Mouse (Mus musculus): ENCODE measurements around the gene Megf8.

Megf8 gene

DNA sequence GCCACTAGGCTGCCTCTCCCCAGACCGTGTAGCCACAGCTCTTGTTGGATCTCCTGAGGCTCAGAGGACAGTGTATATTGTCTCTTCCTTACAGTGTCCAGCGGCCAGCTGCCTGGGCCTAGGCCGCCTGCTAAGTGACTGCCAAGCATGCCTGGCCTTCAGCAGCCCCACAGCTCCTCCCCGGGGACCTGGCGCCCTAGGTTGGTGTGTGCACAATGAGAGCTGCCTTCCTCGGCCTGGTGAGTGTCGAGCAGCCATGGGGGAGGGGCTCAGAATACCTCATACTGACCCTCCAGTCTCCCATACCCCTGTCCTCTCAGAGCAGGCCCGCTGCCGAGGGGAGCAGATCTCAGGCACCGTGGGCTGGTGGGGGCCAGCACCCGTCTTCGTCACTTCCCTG, 17.5 kb downstream of the Megf8 start:
- no peak for DNase-seq (ENCODE audit: low spot score)

DNA sequence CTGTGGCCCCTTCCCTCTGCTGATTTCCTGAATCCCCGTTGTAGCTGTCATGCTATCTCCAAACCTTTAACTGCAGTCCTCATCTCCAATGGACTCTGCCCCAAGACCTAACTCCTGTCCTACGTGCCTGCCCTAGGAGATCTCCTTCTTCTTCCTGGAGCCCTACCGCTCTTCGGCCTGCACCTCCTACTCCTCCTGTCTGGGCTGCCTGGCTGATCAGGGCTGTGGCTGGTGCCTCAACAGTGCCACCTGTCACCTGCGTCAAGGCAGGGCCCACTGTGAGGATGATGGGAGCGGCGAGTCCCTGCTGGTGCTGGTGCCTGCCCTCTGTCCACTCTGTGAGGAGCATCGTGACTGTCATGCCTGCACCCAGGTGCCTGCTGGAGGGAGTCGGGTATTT, 22.4 kb downstream of the Megf8 start:
- peak; percentile 40 for DNase-seq (ENCODE audit: low spot score)

DNA sequence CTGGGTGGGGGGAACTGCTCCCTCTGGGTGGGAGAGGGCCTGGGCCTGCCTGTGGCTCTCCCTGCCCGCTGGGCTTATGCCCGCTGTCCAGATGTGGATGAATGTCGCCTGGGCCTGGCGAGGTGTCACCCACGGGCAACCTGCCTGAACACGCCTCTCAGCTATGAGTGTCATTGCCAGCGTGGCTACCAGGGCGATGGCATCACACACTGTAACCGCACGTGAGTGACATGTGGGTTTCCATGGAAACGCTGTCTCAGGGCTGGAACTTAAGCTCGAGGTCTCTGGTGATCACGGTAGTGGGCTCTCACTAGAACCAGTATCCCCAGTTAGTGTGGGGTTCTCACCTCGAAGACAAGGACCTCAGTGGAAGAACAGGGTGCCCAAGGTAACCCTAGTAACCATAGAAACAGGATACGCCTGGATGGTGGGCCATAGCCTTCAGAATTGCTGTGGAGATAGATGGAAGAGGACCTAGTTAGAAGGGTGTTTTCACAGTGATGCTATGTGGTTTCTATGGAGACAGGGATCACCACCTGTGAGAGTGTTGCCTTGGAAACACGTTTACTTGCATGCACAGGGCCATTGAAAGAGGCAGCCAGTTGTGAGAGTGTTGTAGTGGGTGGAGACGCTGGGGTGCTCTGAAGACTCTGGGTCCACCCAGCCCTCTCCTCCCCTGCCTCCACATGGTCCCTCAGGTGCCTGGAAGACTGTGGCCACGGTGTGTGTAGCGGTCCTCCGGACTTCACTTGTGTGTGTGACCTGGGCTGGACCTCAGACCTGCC, 24.2 kb downstream of the Megf8 start:
- no peak for DNase-seq (ENCODE audit: low spot score)

DNA sequence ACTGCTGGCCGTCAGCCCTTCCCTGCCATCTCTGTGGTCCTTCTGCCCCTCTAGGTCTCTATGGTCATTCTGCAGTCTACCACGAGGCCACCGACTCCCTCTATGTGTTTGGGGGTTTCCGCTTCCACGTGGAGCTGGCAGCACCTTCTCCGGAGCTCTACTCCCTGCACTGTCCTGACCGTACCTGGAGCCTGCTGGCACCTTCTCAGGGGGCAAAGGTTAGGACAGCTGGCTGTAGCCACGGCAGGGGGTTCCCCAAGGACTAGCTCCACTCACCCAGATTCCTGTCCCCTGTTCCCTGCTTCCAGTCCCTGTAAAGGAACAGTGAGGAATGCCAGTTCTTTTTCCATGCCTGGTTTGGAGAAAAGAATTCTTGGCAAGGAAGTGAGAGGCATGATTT, 31.9 kb downstream of the Megf8 start:
- DNase-seq (ENCODE audit: low spot score) = no peak

DNA sequence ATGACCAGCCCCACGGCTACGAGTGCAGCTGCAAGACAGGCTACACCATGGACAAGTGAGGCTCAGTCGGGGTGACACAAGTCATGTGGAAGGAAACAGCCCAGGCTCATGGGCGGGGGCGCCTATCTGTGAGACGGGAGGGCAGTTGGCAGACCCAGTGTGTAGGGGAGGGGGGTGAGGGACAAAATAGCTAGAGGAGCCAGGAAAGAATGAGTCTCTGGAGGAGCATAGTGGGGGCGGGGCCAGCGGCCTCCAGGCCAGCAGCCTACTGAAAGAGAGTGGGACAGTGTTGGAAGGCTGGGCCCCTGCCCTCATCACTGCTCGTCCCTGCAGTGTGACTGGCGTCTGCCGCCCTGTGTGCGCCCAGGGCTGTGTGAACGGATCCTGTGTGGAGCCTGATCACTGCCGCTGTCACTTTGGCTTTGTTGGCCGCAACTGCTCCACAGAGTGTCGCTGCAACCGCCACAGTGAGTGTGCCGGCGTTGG, 41.8 kb downstream of the Megf8 start:
- no peak for DNase-seq (ENCODE audit: low spot score)

DNA sequence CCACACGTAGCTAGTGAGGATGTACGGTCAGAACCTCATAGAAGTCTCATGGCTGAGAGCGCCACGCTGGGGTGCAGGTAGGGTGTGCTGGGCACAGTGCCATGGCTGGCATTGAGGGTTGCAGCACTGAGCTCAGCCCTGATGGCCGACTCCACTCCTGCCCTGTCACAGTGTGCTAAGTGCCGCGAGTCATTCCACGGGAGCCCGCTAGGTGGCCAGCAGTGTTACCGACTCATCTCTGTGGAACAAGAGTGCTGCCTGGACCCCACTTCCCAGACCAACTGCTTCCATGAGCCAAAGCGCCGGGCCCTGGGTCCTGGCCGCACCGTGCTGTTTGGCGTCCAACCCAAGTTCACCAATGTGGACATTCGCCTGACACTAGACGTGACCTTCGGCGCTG, 46.2 kb downstream of the Megf8 start:
- DNase-seq (ENCODE audit: low spot score) = no peak

DNA sequence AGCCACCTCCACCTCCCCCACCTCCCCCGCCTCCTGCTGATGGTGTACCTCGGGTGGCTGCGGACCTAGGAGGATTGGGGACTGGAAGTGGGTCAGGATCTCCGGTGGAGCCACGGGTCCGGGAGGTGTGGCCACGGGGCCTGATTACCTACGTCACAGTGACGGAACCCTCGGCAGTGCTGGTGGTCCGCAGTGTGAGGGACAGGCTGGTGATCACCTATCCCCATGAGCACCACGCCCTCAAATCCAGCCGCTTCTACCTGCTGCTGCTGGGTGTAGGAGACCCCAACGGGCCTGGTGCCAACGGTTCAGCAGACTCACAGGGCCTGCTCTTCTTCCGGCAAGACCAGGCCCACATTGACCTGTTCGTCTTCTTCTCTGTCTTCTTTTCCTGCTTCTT, 46.7 kb downstream of the Megf8 start:
- no peak for DNase-seq (ENCODE audit: low spot score)

DNA sequence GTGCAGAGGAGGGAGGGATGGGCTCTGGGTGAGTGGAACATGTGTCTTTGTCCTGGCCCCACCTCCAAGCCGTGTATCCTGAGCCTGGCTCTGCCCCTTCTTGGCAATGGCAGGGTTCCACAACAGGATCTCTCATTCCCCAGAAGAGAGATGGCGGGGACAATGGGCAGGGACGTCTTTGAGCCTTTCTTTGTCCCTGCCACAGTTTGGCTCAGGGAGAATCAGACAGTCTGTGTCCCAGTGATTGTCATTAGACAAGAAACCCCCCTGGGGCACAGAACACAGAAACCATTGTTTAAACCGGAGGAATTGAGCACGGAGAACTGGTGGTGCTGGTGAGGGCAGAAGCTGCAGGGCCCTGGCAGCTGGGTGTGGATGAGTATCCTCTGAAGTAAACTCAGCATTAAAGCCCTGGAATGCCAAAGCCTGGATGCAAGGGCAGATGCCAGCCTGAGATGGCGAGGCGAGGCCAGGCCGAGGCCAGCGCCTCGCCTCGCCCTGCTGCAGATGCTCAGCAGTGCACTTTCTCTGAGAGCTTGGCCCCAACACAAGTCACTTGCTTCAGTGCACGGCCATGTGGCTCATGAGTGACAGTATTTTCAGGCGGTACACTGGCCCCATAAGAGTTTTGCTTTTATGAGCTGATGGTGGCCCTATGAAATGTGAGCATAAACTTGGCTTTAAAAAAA, 49.1 kb downstream of the Megf8 start:
- DNase-seq (ENCODE audit: low spot score) = no peak

DNA sequence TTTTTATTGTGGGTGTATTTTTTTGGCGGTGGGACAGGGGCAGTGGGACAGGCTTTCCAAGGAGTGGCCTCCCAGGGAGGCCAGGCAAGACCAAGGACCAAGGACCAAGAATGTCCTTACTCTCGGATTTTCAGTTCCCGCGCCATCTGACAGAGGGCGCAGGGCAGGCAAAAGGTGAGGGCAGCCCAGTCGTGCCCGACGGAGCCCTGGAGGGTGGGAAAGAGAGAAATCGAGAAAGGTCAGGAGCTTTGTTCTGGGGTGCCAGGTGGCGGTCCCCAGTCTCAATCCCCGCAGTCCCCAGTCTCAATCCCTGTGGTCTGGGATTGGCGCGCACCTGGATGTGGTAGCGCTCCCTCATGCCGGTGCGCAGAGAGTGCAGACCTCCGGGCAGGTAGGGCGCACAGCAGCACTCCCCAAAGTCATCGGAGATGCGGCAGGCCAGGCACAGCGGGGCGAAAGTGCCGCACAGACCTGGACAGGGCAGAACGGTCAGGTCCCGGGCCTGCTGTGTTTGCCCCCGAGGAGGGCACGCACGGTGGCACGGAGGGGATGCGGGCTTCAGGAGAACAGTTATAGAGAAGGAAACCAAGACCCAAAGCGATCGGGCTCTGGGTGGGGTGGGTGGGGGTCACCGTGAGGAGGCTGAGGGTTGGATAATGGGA, 50.8 kb downstream of the Megf8 start:
- DNase-seq (ENCODE audit: low spot score) = no peak

DNA sequence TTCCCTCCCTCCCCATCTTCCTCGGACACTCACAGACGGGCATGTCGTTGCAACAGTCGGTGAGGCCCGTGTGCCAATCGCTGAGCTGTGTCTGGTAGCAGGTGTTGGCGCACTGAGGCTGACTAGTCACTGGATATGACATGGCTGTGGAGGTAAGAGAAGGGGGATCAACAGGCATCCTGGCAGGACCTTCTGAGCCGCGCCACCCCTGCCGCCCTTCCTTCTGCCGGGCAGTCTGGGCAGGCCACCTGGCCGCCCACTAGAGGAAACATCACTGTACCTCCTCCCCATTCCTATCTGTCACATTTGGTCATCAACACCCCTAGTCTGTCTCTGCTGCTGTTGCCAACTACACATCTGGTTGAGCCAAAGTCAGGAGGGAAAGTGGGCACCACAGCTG, 51.4 kb downstream of the Megf8 start:
- no peak for DNase-seq (ENCODE audit: low spot score)

DNA sequence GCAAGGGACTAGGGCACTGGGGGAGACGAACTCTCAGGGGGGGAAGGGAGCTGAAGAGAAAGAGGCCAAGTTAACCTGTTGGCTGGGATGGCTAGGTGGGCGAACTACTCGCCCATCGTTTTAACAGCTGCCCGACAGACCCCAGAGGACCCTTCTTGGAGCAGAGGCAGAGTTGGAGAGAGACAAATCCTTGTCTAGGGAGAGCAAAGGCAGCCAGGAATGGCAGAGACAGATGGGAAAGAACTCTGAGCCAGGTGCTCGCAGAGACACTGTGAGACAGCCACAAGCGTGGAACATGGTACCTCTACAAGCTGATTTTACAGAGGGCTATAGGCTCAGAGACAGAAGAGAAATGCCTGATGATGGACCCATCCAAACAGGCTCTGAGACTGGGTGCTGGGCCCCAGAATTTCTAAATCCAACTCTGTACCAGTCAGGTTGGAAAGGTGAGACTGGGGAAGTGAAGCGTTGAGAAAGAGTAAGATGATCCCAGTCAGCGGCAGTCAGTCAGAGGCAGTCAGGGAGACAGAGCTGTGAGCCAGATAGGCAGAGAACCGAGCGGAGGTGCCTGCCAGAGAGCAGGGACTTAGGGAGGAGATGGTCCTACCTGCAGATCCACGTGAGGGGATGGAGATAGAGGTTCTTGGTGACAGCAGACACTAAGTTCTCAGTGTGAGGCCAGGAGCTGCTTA, 52.2 kb downstream of the Megf8 start, which contains the start of gene Cnfn:
Gene Cnfn (minus strand): TSS at position 667 of the 692 bp plus-strand sequence.
- no peak for DNase-seq (ENCODE audit: low spot score)

DNA sequence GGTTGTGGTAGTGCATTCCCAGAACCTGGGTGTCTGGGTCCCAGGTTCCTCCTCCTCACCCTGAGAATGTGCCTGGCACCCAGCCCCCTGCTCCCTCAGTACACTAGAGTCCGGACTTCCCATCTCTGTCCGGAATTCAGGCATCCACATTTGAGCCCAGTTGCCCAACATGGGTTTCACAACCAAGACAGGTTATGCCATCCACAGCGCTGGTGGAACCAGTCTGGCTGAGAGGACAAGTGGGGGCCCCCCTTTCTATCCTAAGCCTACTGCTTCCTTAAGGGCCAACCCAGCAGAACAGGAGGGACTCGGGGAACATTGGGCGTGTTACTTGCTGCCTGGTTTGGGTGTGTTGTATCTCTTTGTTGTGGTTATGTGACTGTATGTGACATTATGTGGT, 55.5 kb downstream of the Megf8 start:
- no peak for DNase-seq (ENCODE audit: low spot score)

DNA sequence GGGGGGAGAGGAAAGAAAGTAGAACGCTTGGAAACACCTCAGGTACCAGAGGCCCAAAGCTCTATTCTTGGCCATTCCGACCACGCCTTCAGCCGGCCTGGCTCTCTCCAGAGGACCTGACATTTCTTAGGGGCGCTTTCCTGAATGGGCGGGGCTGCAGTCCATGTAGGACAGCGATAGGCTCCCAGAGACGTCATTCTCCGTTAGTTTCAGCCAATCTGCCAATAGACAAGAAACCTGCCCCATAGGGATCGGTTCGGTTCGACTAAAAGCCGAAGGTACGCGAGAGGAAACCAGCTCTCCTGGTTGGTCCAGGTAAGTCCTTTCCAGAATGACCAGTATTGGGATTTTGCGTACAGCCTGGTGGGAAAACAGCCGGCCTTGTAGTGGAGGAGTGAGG, 59.6 kb downstream of the Megf8 start:
- peak; percentile 77 for DNase-seq (ENCODE audit: low spot score)

DNA sequence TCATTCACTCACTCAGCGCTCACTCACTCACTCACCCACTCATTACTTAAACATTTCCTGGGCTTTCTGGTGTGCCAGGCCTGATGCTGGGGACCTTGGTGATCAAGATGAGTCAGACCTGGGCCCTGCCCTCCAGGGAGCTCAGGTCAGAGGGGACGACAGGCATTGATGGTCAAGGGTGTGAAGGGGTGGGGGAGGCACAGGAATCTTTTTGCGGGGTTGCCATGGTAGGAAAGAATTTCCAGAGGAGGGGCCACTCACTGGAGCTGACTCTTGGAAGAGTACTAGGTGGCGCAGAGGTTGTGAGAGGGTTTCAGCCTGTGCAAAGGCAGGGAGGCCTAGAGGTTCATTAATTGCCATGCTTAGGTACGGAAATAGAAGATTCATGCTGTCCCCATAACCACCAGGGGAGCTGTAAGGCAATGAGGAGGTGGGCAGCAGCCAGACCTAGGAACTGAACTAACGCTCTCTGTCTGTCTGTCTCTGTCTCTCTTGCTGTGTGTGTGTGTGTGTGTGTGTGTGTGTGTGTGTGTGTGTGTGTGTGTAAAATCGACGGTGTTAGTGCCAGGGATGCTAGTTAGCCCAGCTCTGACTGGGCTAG, 60.2 kb downstream of the Megf8 start:
- no peak for DNase-seq (ENCODE audit: low spot score)

DNA sequence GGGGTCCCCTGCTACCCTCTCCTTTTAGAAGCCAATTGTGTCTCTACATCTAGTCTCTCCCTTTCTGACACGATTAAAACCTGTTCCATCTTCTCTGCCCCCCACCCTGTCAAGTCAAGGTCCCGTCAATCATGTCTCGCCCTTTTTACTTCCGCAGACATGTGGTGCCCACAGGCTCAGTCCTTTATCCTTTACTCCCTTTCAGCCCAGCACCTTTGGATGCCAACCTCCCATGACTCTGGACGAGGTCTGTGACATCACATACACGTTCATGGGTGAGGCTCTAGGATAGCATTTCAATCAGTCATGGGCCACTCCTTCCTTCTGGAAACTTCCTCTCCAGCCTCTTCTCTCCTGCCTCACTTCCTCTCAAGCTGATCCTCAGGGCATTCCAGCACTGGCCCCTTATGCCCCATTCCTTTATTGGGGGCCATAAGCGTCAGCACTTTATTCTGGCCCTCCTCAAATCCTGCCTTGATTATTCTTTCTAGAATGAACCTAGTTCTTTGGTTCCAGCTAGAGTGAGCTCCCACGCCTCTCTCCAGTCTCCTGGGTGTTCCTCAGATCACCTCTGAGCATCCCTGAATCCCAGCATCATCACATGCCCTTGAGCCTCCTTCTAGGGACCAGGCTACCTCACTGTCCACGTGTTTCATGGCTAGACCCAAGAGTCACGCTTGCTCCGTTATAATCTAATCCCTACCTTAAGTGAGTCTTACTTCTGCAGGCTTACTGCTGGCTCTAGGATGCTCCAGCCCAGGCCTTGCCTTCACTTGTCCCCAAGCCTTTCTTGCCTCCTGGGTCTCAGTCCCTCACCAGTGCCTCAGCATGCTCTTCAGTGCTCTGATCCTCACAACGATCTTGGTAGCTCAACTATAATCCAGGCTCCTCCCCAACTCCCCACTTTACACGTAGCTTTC, 61.5 kb downstream of the Megf8 start:
- DNase-seq (ENCODE audit: low spot score) = no peak

DNA sequence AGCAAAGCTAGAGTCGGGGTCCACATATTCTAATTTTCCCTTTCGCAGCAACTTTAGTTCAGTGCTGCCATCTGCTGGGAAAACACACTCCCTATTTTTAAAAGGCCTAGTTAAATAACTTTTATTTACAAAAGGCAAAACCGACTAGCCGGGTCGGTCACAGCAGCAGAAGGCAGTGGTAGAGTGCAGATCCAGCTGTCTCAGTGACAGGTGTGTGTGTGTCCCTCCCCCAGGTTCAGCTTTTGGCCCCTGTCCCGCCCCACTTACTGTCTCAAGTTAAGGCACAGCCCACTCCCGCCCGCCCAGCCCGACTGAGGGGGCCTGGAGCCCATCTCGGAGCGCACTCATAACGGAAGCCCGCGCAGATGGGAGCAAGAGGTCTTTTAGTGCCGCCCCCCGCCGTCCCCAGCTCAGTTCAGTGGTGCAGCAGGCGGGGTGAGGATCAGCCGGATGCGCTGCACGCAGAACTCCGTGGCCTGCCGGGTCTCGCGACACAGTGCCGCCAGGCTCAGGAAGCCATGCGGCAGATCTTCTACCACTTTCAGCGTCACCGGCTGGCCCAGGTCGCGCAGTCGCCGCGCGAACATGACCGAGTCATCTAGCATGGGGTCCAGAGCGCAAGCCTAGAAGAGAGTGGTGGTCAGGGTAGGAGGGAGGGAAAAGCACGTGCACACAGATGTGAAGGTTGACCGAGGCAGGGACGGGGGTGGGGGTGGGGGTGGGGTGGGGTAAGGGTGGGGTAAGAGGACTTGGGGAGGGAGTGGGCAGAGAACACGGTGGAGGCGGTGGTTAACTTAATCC, 62.8 kb downstream of the Megf8 start:
- peak; percentile 62 for DNase-seq (ENCODE audit: low spot score)

DNA sequence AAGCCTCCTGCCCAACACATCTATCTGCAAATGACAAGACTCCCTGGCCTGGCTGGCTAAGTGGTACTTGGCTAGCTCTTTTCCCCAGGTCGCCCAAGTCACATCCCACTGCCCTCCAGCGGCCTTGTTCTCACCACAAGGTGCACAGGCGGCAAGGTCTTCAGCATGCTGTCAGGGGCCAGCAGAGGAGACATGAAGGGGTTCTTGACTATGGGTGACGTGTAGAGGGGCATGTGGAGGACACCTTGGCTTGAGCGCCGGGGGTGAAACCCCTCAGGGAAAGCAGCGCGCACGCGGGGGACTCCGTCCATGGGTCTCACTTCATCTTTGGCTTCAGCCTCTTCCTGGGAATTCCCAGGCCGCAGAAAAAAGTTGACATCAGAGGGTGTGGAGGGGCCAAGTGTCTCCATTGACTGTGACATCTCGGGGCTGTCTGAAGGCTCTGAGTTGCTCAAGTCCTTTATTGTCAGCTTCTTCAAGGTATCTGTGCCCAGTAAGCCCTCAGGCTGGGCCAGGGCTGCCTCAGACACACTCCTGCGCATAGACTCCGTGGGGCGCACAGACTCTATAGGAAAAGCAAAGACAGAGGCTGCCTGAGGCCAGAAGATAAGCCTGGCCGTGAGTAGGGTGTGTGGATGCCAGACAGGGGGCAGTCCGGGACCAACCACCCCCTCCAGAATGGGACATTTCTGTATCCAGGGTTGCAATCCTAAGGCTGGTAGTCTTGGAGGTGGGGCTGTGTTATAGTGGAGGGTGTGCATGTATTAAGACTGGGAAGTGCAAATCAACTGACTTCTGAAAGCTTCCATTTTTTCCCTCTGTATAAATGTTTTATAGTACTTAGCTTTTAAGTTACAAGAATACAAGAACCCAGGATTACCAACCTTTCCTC, 63.7 kb downstream of the Megf8 start:
- no peak for DNase-seq (ENCODE audit: low spot score)

DNA sequence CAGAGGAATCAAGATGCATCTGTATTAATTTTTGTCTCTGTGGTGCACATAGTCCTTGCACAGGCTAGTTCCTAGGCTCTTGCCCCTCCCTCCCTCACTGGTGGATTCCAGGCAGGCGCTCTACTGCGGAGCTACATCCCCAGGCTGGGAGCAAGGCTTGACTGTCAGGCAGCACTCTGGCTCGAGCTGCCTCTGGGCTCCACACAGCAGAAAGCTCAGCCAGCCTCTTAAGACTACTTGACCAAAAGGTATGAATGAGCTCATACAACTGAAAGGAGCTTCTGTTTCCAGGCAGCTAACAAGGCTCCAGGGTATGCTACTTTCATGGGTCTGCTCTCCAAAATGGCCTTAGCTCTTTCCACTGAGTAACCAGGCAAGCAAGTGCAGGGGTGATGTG, 64.3 kb downstream of the Megf8 start:
- DNase-seq (ENCODE audit: low spot score) = no peak

DNA sequence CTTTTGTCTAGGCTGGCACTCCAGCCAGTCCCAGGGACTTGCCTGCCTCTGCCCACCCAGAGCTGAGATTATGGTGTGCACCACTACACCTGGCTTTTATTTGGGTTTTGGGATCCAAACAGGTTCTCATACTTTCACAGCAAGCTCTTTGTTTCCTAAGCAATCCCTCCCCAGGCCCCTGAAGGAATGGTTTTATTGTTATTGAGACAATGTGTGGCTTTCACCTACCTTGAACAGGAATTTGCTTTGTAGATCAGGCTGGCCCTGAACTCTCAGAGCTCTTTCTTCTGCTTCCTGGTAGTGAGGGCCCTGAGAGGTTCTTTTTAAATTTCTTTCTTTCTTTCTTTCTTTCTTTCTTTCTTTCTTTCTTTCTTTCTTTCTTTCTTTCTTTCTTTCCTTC, 65.6 kb downstream of the Megf8 start:
- DNase-seq (ENCODE audit: low spot score) = no peak
